Mouse (Mus musculus): ENCODE data around the gene Grin2b. TPM values are rescaled to one million over a fixed set of nuclear protein-coding genes. Genes with fewer than 3 reads are reported as not detected.

Gene Grin2b
- total and polyA plus RNA-seq, 2 experiments from 2014 or later = 64.1 to 76.4 TPM

DNA sequence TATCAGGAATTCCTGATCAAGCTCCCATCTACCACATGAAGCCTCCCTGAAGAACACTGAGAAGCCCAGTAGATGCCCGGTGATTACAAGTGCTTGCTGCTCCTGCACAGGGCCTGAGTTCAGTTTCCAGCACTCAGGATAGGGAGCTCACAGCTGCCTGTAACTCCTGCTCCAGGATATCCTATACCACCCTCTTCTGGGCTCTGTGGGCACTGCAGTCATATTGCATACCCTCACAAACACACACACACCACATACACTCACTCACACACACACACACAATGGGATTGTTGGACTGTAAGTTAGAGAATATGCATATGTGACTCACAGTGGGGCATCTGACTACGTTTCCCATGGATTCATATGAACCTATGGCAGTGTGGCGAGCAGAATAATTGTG lies 55.9 kb downstream of the Grin2b start:
- no peak overlapping the region for H3K4me2 ChIP-seq (ENCODE audit: low read depth, low read length, poor library complexity, severe bottlenecking)
- no peaks in the 10 kb centered on the region for H3K27me3 ChIP-seq (ENCODE audit: insufficient read depth, low read length)
- no peaks in the 10 kb centered on the region; the same call in 1 of the 2 replicates for H3K4me1 ChIP-seq (ENCODE audit: insufficient read depth, low read length)
- no peak overlapping the region for H3K27ac ChIP-seq (ENCODE audit: low read depth, low read length)
- ATAC-seq (ENCODE audit: low FRiP score) = no peak
- 92% methylated on average over 3 of the region's 3 CpGs for WGBS
- no peaks in the 10 kb centered on the region for H3K9me3 ChIP-seq (ENCODE audit: low read length)
- no peak overlapping the region for H3K4me3 ChIP-seq (ENCODE audit: low read depth, low read length)
- H3K9ac ChIP-seq (replicated peaks; ENCODE audit: low read length, poor library complexity, severe bottlenecking) = no peak overlapping the region
- TF ChIP-seq CTCF (IDR thresholded peaks at IDR 0.05) = peak; percentile 33
- DNase-seq (ENCODE audit: low spot score) = no peak
- no peaks in the 10 kb centered on the region for H3K36me3 ChIP-seq (ENCODE audit: insufficient read depth, low read length)

DNA sequence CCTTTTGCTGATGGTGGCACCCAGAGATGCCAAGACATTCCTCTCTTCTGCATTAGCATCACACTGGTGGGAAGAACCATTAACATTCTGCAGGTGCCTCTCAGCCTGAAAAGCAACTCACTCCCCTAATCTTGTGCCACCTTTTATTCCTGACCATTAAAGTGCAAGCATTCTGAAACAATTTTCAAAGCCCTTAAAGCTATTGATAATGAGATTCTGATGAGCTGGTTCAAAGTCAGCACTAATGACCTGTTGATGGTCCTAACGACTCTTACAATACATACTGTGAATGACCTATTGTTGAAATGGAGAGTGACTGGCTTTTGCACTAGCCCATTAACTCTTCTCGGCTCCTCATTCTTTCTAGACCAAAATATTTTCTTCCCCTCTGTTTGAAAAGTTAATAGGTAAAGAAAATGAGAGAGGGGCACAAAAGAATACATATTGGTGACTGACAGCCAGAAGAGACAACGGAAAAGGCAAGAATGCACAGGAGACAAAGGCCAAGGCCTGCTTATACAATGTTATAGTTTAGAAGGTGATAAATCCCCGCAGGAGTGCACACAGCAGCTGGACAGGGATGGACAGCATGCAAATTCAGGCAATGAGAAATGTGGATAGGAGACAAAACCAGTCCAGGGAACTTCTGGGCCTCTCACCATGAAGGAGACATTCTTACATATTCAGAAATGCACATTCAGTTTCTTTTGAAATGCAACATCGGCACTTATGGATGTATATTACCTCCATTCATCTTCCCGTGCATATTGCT lies 59.5 kb downstream of the Grin2b start:
- Histone ChIP-seq H3K9ac (replicated peaks; ENCODE audit: low read length, poor library complexity, severe bottlenecking) (no peak overlapping the region), H3K4me3 (ENCODE audit: low read depth, low read length) (no peak overlapping the region), H3K27ac (ENCODE audit: low read depth, low read length) (no peak overlapping the region), H3K9me3 (ENCODE audit: low read length) (no peaks in the 10 kb centered on the region), H3K4me2 (ENCODE audit: low read depth, low read length, poor library complexity, severe bottlenecking) (no peak overlapping the region), H3K4me1 (ENCODE audit: insufficient read depth, low read length) (no peaks in the 10 kb centered on the region; the same call in 1 of the 2 replicates), H3K36me3 (ENCODE audit: insufficient read depth, low read length) (no peaks in the 10 kb centered on the region), H3K27me3 (ENCODE audit: insufficient read depth, low read length) (no peaks in the 10 kb centered on the region)
- ATAC-seq (ENCODE audit: low FRiP score) = no peak
- no peak for TF ChIP-seq CTCF (IDR thresholded peaks at IDR 0.05)
- DNase-seq (ENCODE audit: low spot score) = no peak
- 42% methylated on average over 6 of the region's 6 CpGs for WGBS

GRCm38 (mm10) chr6:136109172-136109571 lies 64.1 kb downstream of the Grin2b start:
- 58% methylated on average over 6 of the region's 6 CpGs for WGBS
- H3K27ac ChIP-seq (ENCODE audit: low read depth, low read length) = no peak overlapping the region
- no peaks in the 10 kb centered on the region; the same call in 1 of the 2 replicates for H3K4me1 ChIP-seq (ENCODE audit: insufficient read depth, low read length)
- no peak for ATAC-seq (ENCODE audit: low FRiP score)
- H3K9me3 ChIP-seq (ENCODE audit: low read length) = no peaks in the 10 kb centered on the region
- DNase-seq (ENCODE audit: low spot score) = peak; percentile 27
- no peak overlapping the region for H3K9ac ChIP-seq (replicated peaks; ENCODE audit: low read length, poor library complexity, severe bottlenecking)
- no peak overlapping the region for H3K4me2 ChIP-seq (ENCODE audit: low read depth, low read length, poor library complexity, severe bottlenecking)
- no peak overlapping the region for H3K4me3 ChIP-seq (ENCODE audit: low read depth, low read length)
- H3K27me3 ChIP-seq (ENCODE audit: insufficient read depth, low read length) = no peaks in the 10 kb centered on the region
- H3K36me3 ChIP-seq (ENCODE audit: insufficient read depth, low read length) = no peaks in the 10 kb centered on the region
- no peak for TF ChIP-seq CTCF (IDR thresholded peaks at IDR 0.05)

DNA sequence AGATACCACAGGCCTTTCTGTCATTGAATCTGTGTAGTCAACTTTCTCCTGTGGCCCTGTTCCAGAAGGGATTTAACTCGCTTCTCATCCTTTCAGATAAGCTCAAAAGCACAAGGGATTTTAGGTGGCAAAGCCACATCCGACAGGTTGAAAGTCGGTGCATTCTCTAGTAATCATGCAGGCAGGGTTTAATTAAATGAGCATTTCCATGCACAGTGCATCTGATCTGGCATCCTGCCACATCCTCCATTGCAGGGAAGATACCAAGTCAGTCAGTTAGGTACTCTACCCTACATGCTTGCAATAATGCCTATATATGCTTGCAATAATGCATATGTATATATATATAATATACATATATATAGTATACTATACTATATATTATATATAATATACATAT lies 64.8 kb downstream of the Grin2b start:
- H3K4me1 ChIP-seq (ENCODE audit: insufficient read depth, low read length) = no peaks in the 10 kb centered on the region; the same call in 1 of the 2 replicates
- H3K9ac ChIP-seq (replicated peaks; ENCODE audit: low read length, poor library complexity, severe bottlenecking) = no peak overlapping the region
- DNase-seq (ENCODE audit: low spot score) = peak; percentile 40
- H3K27me3 ChIP-seq (ENCODE audit: insufficient read depth, low read length) = no peaks in the 10 kb centered on the region
- H3K27ac ChIP-seq (ENCODE audit: low read depth, low read length) = no peak overlapping the region
- H3K36me3 ChIP-seq (ENCODE audit: insufficient read depth, low read length) = no peaks in the 10 kb centered on the region
- no peak for TF ChIP-seq CTCF (IDR thresholded peaks at IDR 0.05)
- ATAC-seq (ENCODE audit: low FRiP score) = no peak
- no peak overlapping the region for H3K4me2 ChIP-seq (ENCODE audit: low read depth, low read length, poor library complexity, severe bottlenecking)
- 40% methylated on average over 3 of the region's 3 CpGs for WGBS
- no peaks in the 10 kb centered on the region for H3K9me3 ChIP-seq (ENCODE audit: low read length)
- H3K4me3 ChIP-seq (ENCODE audit: low read depth, low read length) = no peak overlapping the region

- DNase-seq (ENCODE audit: low spot score) (no peak), ATAC-seq (ENCODE audit: low FRiP score) (no peak)
- Histone ChIP-seq H3K9ac (replicated peaks; ENCODE audit: low read length, poor library complexity, severe bottlenecking) (no peak overlapping the region), H3K4me2 (ENCODE audit: low read depth, low read length, poor library complexity, severe bottlenecking) (no peak overlapping the region), H3K36me3 (ENCODE audit: insufficient read depth, low read length) (no peaks in the 10 kb centered on the region), H3K4me3 (ENCODE audit: low read depth, low read length) (no peak overlapping the region), H3K27me3 (ENCODE audit: insufficient read depth, low read length) (no peaks in the 10 kb centered on the region), H3K27ac (ENCODE audit: low read depth, low read length) (no peak overlapping the region), H3K9me3 (ENCODE audit: low read length) (no peaks in the 10 kb centered on the region), H3K4me1 (ENCODE audit: insufficient read depth, low read length) (no peaks in the 10 kb centered on the region)
- WGBS = 54% methylated on average over 2 of the region's 2 CpGs
- no peak for TF ChIP-seq CTCF (IDR thresholded peaks at IDR 0.05)
These were observed 68.1 kb downstream of the Grin2b start for GRCm38 (mm10) chr6:136105221-136105620.

GRCm38 (mm10) chr6:136100241-136100640 lies 73.1 kb downstream of the Grin2b start:
- Histone ChIP-seq H3K4me3 (ENCODE audit: low read depth, low read length) (no peak overlapping the region), H3K9ac (replicated peaks; ENCODE audit: low read length, poor library complexity, severe bottlenecking) (no peak overlapping the region), H3K27ac (ENCODE audit: low read depth, low read length) (no peak overlapping the region), H3K4me2 (ENCODE audit: low read depth, low read length, poor library complexity, severe bottlenecking) (no peak overlapping the region), H3K9me3 (ENCODE audit: low read length) (no peaks in the 10 kb centered on the region), H3K27me3 (ENCODE audit: insufficient read depth, low read length) (no peaks in the 10 kb centered on the region), H3K4me1 (ENCODE audit: insufficient read depth, low read length) (no peaks in the 10 kb centered on the region), H3K36me3 (ENCODE audit: insufficient read depth, low read length) (no peaks in the 10 kb centered on the region)
- DNase-seq (ENCODE audit: low spot score) = no peak
- TF ChIP-seq CTCF (IDR thresholded peaks at IDR 0.05) = no peak
- 85% methylated on average over 5 of the region's 5 CpGs for WGBS
- ATAC-seq (ENCODE audit: low FRiP score) = no peak

Data from midbrain, postnatal 0 days (tissue).